Mouse (Mus musculus) MEL (cell line): ENCODE measurements at regions not wholly inside any gene's neighbourhood (a gene's known extent, or its start where the extent isn't known, plus 50 kb on each side); places are given as distances from the start of the nearest gene placed in this dataset.

Source experiments
- CTCF ChIP-seq, 3 experiments: IDR thresholded peaks in 2 of 3; conservative IDR thresholded peaks in 1 of 3; 2 replicates each; pipeline ENCODE4 v1.5.1; 2011 to 2012; ENCODE audit warnings: low read length in 3 of 3, low read depth in 2 of 3, mild to moderate bottlenecking in 2 of 3, improper control_type of control experiment in 1 of 3, inconsistent platforms in 1 of 3, mixed read lengths in 1 of 3, moderate library complexity in 1 of 3; ENCODE audit not compliant: control insufficient read depth in 1 of 3, insufficient read depth in 1 of 3, poor library complexity in 1 of 3, severe bottlenecking in 1 of 3
- E2F4 ChIP-seq: IDR thresholded peaks from 2 replicates; pipeline ENCODE4 v1.6.1; 2011; ENCODE audit warnings: low read depth, low read length, improper control_type of control experiment, borderline replicate concordance
- ETS1 ChIP-seq: IDR thresholded peaks from 2 replicates; pipeline ENCODE4 v1.6.1; 2012; ENCODE audit warnings: low read depth, mild to moderate bottlenecking, inconsistent platforms, low read length, improper control_type of control experiment, moderate library complexity
- MAFK ChIP-seq: IDR thresholded peaks from 2 replicates; pipeline ENCODE4 v1.6.1; 2011; ENCODE audit warnings: low read depth, mild to moderate bottlenecking, low read length, improper control_type of control experiment, borderline replicate concordance
- MAX ChIP-seq: IDR thresholded peaks from 2 replicates; pipeline ENCODE4 v1.6.1; 2011; ENCODE audit warnings: low read length, improper control_type of control experiment
- MAZ ChIP-seq: IDR thresholded peaks from 2 replicates; pipeline ENCODE4 v1.6.1; 2012; ENCODE audit warnings: low read depth, mild to moderate bottlenecking, inconsistent platforms, low read length, improper control_type of control experiment
- MYC ChIP-seq: IDR thresholded peaks from 2 replicates; pipeline ENCODE4 v1.6.1; 2011; ENCODE audit warnings: low read depth, mild to moderate bottlenecking, low read length, improper control_type of control experiment, moderate library complexity
- POLR2A ChIP-seq, 2 experiments: IDR thresholded peaks; 2 replicates each; pipeline ENCODE4 v1.6.1; 2011 to 2012; ENCODE audit warnings: low read length in 2 of 2, mild to moderate bottlenecking in 2 of 2, control low read depth in 1 of 2, improper control_type of control experiment in 1 of 2, low read depth in 1 of 2, moderate library complexity in 1 of 2; ENCODE audit not compliant: control insufficient read depth in 1 of 2, insufficient read depth in 1 of 2, poor library complexity in 1 of 2
- TBP ChIP-seq: IDR thresholded peaks from 2 replicates; pipeline ENCODE4 v1.8.0; 2011; ENCODE audit warnings: low read depth, low read length, improper control_type of control experiment
- TCF12 ChIP-seq: IDR thresholded peaks from 2 replicates; pipeline ENCODE4 v1.6.1; 2014; ENCODE audit warnings: low read depth, mild to moderate bottlenecking, inconsistent platforms, low read length, improper control_type of control experiment, moderate library complexity
- ZMIZ1 ChIP-seq: IDR thresholded peaks from 2 replicates; pipeline ENCODE4 v1.6.1; 2012; ENCODE audit warnings: low read depth, mild to moderate bottlenecking, inconsistent platforms, low read length, improper control_type of control experiment, moderate library complexity
- ZNF384 ChIP-seq: IDR thresholded peaks from 2 replicates; pipeline ENCODE4 v1.6.1; 2012; ENCODE audit warnings: low read depth, mild to moderate bottlenecking, inconsistent platforms, low read length, improper control_type of control experiment

DNA sequence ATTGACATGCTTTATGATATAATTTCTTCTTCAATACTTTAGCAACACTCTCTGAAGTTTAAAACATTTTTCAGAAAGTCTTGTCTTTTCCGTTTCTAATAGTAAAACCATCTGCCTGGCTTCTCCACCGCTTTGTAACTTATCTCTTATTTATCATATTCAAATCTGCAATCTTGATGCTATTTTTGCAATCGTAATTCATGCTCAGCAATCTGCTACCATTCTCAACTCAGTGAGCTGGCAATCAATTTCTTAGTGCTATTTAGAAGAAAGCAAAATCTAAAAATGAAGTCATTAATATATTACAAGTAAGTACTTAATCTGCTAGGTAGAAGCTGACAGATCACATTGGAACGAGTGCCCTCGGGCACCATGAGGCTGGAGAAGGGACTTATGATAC, 384.2 kb upstream of the Cntn6 start:
- no peak for TF ChIP-seq MAZ
- TF ChIP-seq TBP = no peak
- TF ChIP-seq E2F4 = no peak
- TF ChIP-seq TCF12 = no peak
- TF ChIP-seq POLR2A (IDR thresholded peaks at IDR 0.05; ENCODE audit: control insufficient read depth in 1 of 2, insufficient read depth in 1 of 2, low read depth in 1 of 2, low read length in 2 of 2, poor library complexity in 1 of 2) = no peak
- TF ChIP-seq CTCF (IDR thresholded peaks at IDR 0.05 in 2 of 3, conservative IDR thresholded peaks at IDR 0.05 in 1 of 3; ENCODE audit: control insufficient read depth in 1 of 3, insufficient read depth in 1 of 3, low read depth in 2 of 3, low read length in 3 of 3, poor library complexity in 1 of 3, severe bottlenecking in 1 of 3) = no peak
- no peak for TF ChIP-seq ZMIZ1
- no peak for TF ChIP-seq MAFK
- no peak for TF ChIP-seq MYC
- TF ChIP-seq ZNF384 = no peak
- TF ChIP-seq ETS1 = no peak
- TF ChIP-seq MAX = no peak
